In the genomic region with DNA sequence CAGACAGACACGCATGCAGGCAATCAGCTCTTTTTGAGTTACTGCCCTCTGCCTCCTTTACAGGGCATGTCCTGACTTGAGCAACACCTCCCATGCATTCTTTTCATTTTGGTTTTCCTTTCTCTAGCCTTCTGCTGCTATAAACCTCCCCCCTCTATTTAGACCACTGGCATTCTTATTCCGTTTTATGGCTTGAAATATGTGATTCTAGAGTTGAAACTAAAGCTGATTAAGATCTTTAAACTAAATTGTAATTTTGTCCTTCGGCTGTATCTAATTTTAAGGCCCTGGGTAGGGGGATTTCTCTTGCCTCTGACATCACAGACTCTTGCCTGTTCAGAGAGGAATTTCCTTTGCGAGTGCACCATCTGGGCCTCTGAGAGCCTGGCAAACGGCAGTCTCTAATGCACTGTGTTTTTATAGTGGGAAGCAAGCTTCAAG, we compare ENCODE assay signal across 9 mouse cellular contexts. TPM values are rescaled to one million over a fixed set of nuclear protein-coding genes. Genes with fewer than 3 reads are reported as not detected.
DNase-seq lines count a peak whose midpoint lies in the region; ATAC-seq and TF ChIP-seq lines count a peak whose summit lies in the region.
"Had no signal": no experiment of that assay in that cellular context is flagged by ENCODE, and none has a peak within 500 bp of the region (broad histone marks: within the 10 kb centered on the region; RNA-seq: fewer than 3 reads in every experiment).

No protein-coding gene starts in this region.

- no peak overlapping the region for H3K4me2 ChIP-seq in heart, embryonic 12.5 days
- no peak overlapping the region for H3K4me2 ChIP-seq in forebrain, postnatal 0 days (ENCODE audit: low read depth)
- H3K4me2 ChIP-seq in hindbrain, embryonic 13.5 days: no peak overlapping the region

- no peak for ATAC-seq in heart, embryonic 12.5 days (ENCODE audit: insufficient number of reproducible peaks, low FRiP score)
- peak; percentile 70 for ATAC-seq in forebrain, postnatal 0 days
- ATAC-seq in hindbrain, embryonic 13.5 days (ENCODE audit: low FRiP score): no peak

- intact Hi-C loops in heart, postnatal 36 days (cut with DNase I): no loop called here

- no peak for TF ChIP-seq CTCF in spleen, adult 2 months (IDR thresholded peaks at IDR 0.05; ENCODE audit: extremely low read depth, insufficient read depth, insufficient read length, insufficient replicate concordance)
- no peak for TF ChIP-seq CTCF in forebrain, postnatal 0 days (IDR thresholded peaks at IDR 0.05; ENCODE audit: low read depth)

- H3K27me3 ChIP-seq in heart, embryonic 12.5 days (replicated peaks): no peaks in the 10 kb centered on the region
- no peaks in the 10 kb centered on the region for H3K27me3 ChIP-seq in spleen, adult 2 months (ENCODE audit: control insufficient read depth, insufficient read depth, low read length)
- H3K27me3 ChIP-seq in forebrain, postnatal 0 days (ENCODE audit: insufficient read depth, low read length): no peaks in the 10 kb centered on the region
- H3K27me3 ChIP-seq in hindbrain, embryonic 13.5 days: no peaks in the 10 kb centered on the region
- no peaks in the 10 kb centered on the region for H3K27me3 ChIP-seq in hindbrain, embryonic 10.5 days (ENCODE audit: insufficient read depth, poor library complexity, severe bottlenecking)

- no peaks in the 10 kb centered on the region for H3K36me3 ChIP-seq in heart, embryonic 12.5 days
- no peaks in the 10 kb centered on the region for H3K36me3 ChIP-seq in spleen, adult 2 months (ENCODE audit: control insufficient read depth, insufficient read depth, low read length)
- no peaks in the 10 kb centered on the region for H3K36me3 ChIP-seq in forebrain, postnatal 0 days (ENCODE audit: insufficient read depth)
- no peaks in the 10 kb centered on the region for H3K36me3 ChIP-seq in hindbrain, embryonic 13.5 days
- H3K36me3 ChIP-seq in hindbrain, embryonic 10.5 days: no peaks in the 10 kb centered on the region

- H3K4me1 ChIP-seq in heart, embryonic 12.5 days (replicated peaks): peaks cover 38% of the 10 kb centered on the region
- peaks cover 34% of the 10 kb centered on the region for H3K4me1 ChIP-seq in spleen, adult 2 months (ENCODE audit: control insufficient read depth, insufficient read depth, insufficient read length)
- H3K4me1 ChIP-seq in forebrain, postnatal 0 days (ENCODE audit: insufficient read depth): 0 out of 2 replicates have a peak, but pooled peaks cover 8% of the 10 kb centered on the region
- H3K4me1 ChIP-seq in hindbrain, embryonic 13.5 days (replicated peaks): 0 out of 2 replicates have a peak, but pooled peaks cover 3% of the 10 kb centered on the region
- H3K4me1 ChIP-seq in hindbrain, embryonic 10.5 days (replicated peaks): peaks cover 13% of the 10 kb centered on the region; the same call in 1 of the 2 replicates

- H3K27ac ChIP-seq in heart, embryonic 12.5 days (ENCODE audit: poor library complexity, severe bottlenecking): peak overlapping the region; percentile 62
- H3K27ac ChIP-seq in spleen, adult 2 months (ENCODE audit: insufficient read depth, low read length): peak overlapping the region; percentile 93
- no peak overlapping the region for H3K27ac ChIP-seq in forebrain, postnatal 0 days (ENCODE audit: low read depth, low read length)
- no peak overlapping the region for H3K27ac ChIP-seq in hindbrain, embryonic 13.5 days
- H3K27ac ChIP-seq in hindbrain, embryonic 10.5 days: no peak overlapping the region

- WGBS in heart, embryonic 12.5 days: 29% methylated on average over 5 of the region's 5 CpGs
- WGBS in spleen, adult 2 months: 20% methylated on average over 5 of the region's 5 CpGs
- WGBS in forebrain, postnatal 0 days: 47% methylated on average over 5 of the region's 5 CpGs
- WGBS in hindbrain, embryonic 13.5 days: 53% methylated on average over 5 of the region's 5 CpGs
- WGBS in hindbrain, embryonic 10.5 days: 62% methylated on average over 5 of the region's 5 CpGs

- H3K9me3 ChIP-seq in heart, embryonic 12.5 days (replicated peaks): peaks cover 3% of the 10 kb centered on the region; the same call in 1 of the 2 replicates
- no peaks in the 10 kb centered on the region for H3K9me3 ChIP-seq in forebrain, postnatal 0 days (ENCODE audit: low read length)
- no peaks in the 10 kb centered on the region for H3K9me3 ChIP-seq in hindbrain, embryonic 13.5 days
- H3K9me3 ChIP-seq in hindbrain, embryonic 10.5 days: no peaks in the 10 kb centered on the region

- H3K4me3 ChIP-seq in heart, embryonic 12.5 days: no peak overlapping the region
- no peak overlapping the region for H3K4me3 ChIP-seq in spleen, adult 2 months (ENCODE audit: extremely low read depth, insufficient read depth, insufficient read length)
- no peak overlapping the region for H3K4me3 ChIP-seq in forebrain, postnatal 0 days (ENCODE audit: low read depth, low read length)
- no peak overlapping the region for H3K4me3 ChIP-seq in hindbrain, embryonic 13.5 days
- H3K4me3 ChIP-seq in hindbrain, embryonic 10.5 days: no peak overlapping the region

- DNase-seq in heart, postnatal 36 days: no peak
- no peak for DNase-seq in spleen, adult 2 months (ENCODE audit: low read depth in 1 of 2, low spot score in 2 of 2)
- no peak for DNase-seq in spleen, adult 12 weeks (ENCODE audit: low spot score)
- peak; percentile 61 for DNase-seq in forebrain, postnatal 0 days
- DNase-seq in layer of hippocampus, adult 9-10 months (ENCODE audit: low spot score): no peak
- DNase-seq in hindbrain, embryonic 10.5 days (ENCODE audit: low spot score): no peak
- DNase-seq: gastrocnemius, postnatal 25 days had no signal

- no peak for TF ChIP-seq POLR2A in spleen, adult 2 months (IDR thresholded peaks at IDR 0.05; ENCODE audit: low read depth, low read length)

- H3K9ac ChIP-seq in heart, embryonic 12.5 days: no peak overlapping the region
- H3K9ac ChIP-seq in forebrain, postnatal 0 days: no peak overlapping the region
- no peak overlapping the region for H3K9ac ChIP-seq in hindbrain, embryonic 13.5 days

RNA-seq across cellular contexts. Expression of a gene that starts 48.0 kb away (rescaled TPM):
- 22.6 and 23.7 TPM in 2 replicates for polyA plus RNA-seq in heart, embryonic 12.5 days (2016; fragmentation: Nextera tagmentation; extraction: Ambion mirVana)
- 100 to 1,000 TPM; 339 to 436 TPM for total RNA-seq in heart, postnatal 36 days (2021)
- polyA plus RNA-seq in spleen, adult 2 months (2012; rRNA removed): 171 and 212 TPM in 2 replicates
- total RNA-seq in forebrain, postnatal 0 days (2014; rRNA removed): 51.9 and 66.7 TPM in 2 replicates
- 3.0 and 3.1 TPM in 2 replicates for polyA plus RNA-seq in forebrain, postnatal 0 days (2015; fragmentation: Nextera tagmentation; extraction: Ambion mirVana)
- polyA plus RNA-seq in hindbrain, embryonic 13.5 days (2015; fragmentation: Nextera tagmentation; extraction: Ambion mirVana): 7.0 and 8.5 TPM in 2 replicates
- polyA plus RNA-seq in hindbrain, embryonic 10.5 days (2016; fragmentation: Nextera tagmentation; extraction: Ambion mirVana): 2.4 and 2.6 TPM in 2 replicates

Comparison
In these comparisons a context has a peak if more than half of its experiments do, and no peak if none do; other contexts are left out.
1. H3K27ac ChIP-seq: peak in heart, embryonic 12.5 days (single experiment) and spleen, adult 2 months (single experiment); none in forebrain, postnatal 0 days (single experiment), hindbrain, embryonic 13.5 days (single experiment) and hindbrain, embryonic 10.5 days (single experiment).